Mouse (Mus musculus) R1 (cell line): Measurements from ENCODE around the gene Me3.

Source experiments
- DNase-seq: peaks from one replicate; pipeline ENCODE4 v3.0.0-alpha.2; 2018; ENCODE audit warnings: low read depth, low spot score

Me3 gene

GRCm38 (mm10) chr7:89891856-89892255, 259.7 kb downstream of the Me3 start:
- peak; percentile 71 for DNase-seq

DNA sequence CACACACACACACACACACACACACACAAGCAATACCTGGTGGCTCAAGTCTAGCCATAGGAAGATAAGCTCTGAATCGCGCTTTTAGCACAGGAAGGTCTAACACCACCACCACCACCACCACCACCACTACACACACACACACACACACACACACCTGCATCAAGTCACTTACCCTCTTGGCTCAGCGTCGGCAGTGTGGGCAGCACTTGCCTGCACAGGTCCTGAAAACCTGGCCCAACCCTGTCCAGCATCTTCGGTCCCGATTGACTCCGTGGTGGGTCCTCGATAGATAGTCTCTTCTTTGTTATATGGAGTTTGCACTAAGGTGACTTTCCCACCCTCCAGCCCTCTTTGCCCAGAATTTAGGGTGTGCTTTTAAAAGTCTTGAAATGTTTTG, 270.8 kb downstream of the Me3 start:
- DNase-seq: no peak

GRCm38 (mm10) chr7:89903442-89904343, 271.5 kb downstream of the Me3 start, which contains the start of gene Ccdc81:
Ccdc81 (minus strand) TSS chr7:89903629.
- DNase-seq: peak; percentile 67
